Mouse (Mus musculus) v-Abl transformed pro-B cells (cell line): ENCODE data around the gene Tmem183a.

Source experiments
- in situ Hi-C, 2 experiments: fragments of 400-800 bp; cut with MboI; formaldehyde crosslinking; loops; one replicate each; pipeline ENCODE4 v1.15.1; 2025; ENCODE audit not compliant: unreplicated experiment in 2 of 2

The Tmem183a gene

DNA sequence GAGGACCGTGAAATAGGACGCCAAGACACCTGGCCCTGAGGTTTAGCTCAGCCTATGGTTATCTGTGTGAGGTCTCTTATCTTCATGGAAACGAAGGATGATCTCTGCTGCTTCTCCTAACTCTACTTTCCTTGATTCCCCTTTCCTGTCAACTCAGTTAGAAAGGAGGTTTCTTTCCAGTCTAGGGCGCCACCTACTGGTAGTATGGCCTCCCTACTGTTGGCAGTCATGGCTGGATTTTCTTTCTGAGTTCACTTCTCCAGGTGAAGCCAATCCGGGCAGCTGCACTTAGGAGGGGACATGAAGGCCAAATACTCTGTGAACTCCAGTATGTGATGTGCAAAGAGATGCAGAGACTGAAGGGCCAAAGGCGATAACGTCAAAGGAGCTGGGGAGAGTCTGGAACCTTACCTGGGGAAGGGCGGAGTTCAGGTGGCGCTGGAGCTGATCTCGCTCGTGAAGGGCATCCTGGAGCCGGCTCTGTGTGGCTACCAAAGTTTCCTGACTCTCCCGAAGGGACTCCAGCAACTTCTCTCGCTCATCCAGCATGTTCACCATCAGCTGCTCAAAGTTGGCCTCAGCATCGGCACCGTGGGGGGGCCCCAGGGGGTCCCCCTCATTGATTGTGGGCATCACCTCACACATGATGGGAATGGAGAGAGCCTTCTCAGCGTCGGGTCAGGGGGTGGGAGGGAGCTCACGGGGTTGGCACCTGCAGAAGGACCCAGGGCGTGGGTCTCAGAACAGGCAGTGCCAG lies 29.7 kb downstream of the Tmem183a start:
- in situ Hi-C loops: loop anchor here (5.0 kb wide), 1 partner anchor 180 kb away; no protein-coding TSS in a partner anchor

DNA sequence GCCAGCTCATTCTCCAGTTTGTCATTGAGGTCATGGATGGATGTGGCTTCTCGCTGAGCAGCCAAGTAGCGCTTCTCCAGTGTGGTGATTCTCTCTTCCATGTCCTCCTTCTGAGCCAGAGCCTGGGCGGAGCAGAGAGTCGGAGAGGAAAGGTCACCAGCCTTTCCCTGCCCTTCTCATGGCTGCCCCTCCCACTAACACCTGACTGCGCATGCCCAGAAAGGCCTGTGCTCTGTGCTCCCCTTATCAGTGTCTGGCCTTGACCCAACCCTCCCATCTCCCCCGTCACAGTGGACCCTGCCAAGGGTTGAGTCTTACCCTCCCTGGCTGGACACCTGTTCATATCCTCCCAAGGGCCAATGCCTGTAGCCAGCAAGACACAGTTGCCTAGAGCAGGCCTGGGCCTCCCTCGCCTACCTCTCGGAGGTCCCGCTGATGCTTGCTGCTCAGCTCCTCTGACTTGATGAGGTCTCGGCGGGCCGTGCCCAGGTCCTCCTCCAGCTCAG lies 34.9 kb downstream of the Tmem183a start:
- in situ Hi-C loops: no loop called here

DNA sequence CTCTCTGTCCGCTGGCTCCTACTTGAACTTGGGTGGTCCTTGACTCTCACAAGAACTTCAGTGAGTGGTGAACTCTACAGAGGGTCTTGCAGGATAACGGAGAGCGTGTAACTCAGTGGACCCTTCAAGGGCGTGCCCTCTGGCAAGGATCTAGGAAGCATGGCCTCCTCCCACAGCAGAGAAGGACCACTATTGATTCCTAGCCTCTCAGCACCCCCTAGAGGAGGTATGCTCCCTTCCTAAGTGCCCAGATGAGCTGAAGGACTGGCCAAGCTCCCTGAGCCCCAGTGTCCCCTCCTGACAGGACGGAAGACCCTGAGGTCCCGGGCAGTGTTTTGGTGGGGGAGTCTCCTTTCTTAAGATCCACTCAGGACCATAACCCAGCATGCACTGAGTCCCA lies 39.2 kb downstream of the Tmem183a start:
- in situ Hi-C loops: loop anchor here in 1 of 2 experiments (25.0 kb wide), 1 partner anchor 285 kb away; the partner anchor contains the start of gene Fmod

DNA sequence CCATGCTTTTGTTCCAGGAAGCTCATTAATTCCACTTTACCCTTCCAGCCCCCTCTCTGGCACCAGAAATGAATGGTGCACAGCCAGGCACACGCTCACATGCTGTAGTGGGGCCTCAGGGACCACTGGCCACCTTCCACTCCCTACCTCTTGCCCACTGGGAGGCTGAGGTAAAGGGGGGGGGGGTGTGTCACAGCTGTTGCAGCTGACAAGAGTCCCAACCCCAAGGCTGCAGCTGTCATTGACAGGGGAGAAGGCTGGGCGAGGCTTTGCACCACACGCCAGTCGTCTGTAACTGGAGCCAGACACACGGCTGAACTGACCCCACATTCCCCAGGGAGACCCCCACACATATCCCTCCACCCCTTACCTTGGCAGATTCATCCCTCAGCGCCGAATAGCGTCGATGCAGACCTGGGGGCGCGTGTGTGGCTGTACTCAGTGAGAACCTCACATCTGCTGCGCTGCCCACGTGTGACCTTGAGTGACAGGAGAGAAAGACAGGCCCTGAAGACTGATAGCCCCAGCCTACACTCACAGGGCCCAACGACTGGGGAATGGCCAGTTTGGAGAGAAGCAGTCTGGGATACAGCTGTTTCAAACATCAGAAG lies 41.0 kb downstream of the Tmem183a start:
- in situ Hi-C loops: loop anchor here in 1 of 2 experiments (25.0 kb wide), 1 partner anchor 283 kb away; the partner anchor contains the start of gene Fmod

DNA sequence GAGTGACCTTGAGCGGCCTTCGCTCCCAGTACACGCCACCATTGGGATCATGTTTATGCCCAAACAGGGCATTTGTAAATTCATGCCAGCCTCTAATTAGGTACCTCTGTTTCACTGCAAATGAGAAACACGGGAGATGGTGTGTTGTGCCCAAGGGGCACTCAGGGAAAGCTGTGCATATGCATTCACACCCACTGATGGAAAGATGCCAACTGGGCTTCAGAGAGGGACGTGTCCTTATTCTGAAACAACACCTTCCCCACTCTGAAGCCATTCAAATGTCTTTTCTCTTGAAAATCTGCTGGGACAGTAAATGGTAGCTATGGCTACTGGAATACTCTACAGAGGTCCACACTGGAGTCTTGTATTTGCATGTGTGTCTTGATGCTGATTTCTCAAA lies 43.5 kb downstream of the Tmem183a start:
- in situ Hi-C loops: loop anchor here in 1 of 2 experiments (25.0 kb wide), 1 partner anchor 281 kb away; the partner anchor contains the start of gene Fmod

DNA sequence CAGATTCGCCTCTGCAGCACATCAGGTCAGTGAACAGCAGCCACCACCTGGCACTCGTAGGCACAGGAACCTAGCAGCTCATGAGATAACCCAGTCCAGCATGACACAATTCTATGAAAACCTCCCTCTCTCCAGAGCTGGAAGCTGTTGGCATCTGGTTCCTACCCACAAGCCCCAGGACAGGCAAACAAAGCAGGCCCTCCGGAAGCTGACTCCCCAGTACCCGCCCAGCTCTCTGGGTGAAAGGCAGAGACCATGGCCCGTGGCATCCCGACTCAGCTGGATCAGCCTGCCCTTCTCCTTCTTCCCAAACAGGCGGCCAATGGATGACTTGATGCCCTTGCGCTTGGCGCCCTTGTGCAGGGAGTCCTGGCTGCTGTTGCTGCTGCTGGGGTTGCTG lies 45.4 kb downstream of the Tmem183a start:
- in situ Hi-C loops: loop anchor here in 1 of 2 experiments (25.0 kb wide), 1 partner anchor 279 kb away; the partner anchor contains the start of gene Fmod

DNA sequence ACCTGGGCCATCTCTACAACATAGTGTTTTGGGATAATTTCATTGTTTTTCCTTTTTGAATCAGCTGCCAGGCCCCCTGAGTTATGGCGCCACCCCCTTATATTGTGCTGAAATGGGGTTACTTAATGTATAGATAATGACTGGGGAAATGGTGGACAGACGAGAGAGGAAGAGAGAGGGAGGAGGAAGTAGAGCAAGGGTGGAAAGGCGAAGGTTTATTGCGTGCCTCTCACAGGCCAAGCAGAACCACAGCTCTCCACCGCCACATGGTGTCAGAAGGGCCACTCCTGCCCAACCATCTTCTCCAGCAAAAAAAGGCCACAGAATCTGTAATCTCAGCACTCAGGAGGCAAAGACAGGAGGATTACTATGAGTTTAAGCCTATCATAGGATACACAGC lies 46.6 kb downstream of the Tmem183a start:
- in situ Hi-C loops: loop anchor here in 1 of 2 experiments (25.0 kb wide), 1 partner anchor 278 kb away; the partner anchor contains the start of gene Fmod

DNA sequence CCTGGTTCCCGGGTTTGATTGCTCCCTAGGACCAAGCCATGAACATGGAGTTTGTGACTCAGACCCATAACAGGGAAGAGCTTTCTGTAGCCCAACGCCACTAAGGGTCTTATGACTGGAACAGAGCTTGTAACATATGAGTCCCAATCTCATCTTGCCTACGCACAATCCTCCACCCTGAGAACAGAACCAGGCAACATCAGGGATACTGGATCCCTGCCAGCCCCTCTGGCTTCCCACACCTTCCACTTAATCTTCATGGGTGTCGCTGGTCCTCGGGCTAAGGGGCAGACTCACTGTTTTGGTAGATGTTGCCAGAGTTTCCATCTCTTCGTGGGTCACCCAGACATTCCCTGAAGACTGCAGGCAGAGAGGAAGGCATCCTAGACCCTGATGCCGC lies 50.0 kb downstream of the Tmem183a start:
- in situ Hi-C loops: loop anchor here in 1 of 2 experiments (25.0 kb wide), 1 partner anchor 274 kb away; the partner anchor contains the start of gene Fmod

DNA sequence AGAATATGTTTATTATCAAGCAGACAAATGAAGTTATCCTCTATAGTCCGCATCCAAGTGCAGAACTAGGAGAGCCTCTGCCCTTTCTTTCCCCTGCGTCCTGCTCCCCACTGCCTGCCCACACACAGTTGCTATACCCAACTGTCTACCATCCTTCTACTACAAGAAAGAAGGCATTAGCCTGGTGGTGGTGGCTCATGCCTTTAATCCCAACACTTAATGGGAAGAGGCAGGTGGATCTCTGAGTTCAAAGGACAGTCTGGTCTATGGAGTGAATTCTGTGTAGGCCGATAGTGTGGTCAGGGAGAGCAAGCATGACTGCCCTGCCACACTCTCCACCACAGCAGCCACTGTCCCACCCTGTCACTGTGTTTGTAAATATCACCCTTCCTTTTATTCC lies 51.0 kb downstream of the Tmem183a start:
- in situ Hi-C loops: loop anchor here in 1 of 2 experiments (25.0 kb wide), 1 partner anchor 273 kb away; the partner anchor contains the start of gene Fmod

DNA sequence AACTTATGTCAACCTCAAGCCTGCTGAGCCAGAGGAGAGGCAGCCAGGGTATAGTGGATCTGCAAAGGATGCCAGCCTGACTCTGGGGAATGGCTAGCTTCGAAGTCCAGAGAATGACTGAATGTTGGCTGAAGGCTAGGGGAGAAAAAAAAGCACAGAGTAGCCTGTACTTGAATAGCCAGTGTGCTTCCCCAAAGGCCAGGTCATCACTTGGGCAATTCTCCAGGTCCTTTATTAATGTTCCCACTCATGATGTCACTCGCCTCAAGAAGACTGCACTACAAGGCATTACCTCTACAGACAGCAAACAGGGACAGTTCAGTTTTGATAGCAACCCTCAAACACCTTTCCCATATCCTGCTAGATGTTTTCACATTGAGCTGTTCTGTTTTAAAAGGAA lies 51.5 kb downstream of the Tmem183a start:
- in situ Hi-C loops: loop anchor here in 1 of 2 experiments (25.0 kb wide), 1 partner anchor 273 kb away; the partner anchor contains the start of gene Fmod

DNA sequence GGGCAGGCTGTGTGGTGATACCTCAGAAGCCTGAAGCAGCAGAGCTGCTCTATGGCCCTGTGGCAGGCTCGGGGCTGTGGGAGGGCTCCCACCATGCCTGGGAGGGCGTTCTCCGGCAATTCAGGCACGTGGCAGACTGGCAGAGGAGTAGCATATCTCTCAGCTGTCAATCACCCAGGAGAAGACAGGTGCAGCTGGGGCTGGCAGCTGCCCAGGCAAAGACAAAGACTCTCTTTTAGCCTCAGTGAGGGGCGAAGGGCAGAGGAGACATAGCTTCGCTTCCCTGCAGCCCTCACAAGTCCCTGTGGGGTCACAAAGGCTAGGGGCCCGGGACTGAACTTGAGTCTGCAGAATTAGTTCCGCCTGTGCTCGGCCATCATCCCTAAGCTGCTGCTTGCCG lies 54.4 kb downstream of the Tmem183a start:
- in situ Hi-C loops: loop anchor here in 1 of 2 experiments (10.0 to 25.0 kb wide), 2 partner anchors 113 to 270 kb away; partner anchors contain the start of genes Fmod and Mybph

DNA sequence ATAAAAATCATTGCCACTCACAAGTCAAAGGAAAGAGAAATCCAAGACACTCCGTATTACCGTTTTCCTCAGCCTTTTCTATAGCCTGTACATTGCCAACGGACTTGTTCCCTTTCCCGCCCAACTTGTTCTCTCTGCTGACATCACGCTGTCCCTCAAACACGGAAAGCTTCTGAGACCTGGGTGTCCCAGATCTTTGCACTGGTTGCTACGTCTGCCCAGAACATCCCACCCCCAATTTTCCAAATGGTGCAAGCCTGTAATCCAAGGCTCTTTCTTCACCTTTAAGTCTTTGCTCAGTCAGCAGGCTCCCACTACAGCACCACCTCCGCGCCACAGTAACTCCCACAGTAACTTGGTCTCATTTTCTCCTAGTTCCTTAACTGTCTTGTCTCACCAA lies 56.8 kb downstream of the Tmem183a start:
- in situ Hi-C loops: loop anchor here in 1 of 2 experiments (10.0 to 25.0 kb wide), 2 partner anchors 110 to 268 kb away; partner anchors contain the start of genes Fmod and Mybph

DNA sequence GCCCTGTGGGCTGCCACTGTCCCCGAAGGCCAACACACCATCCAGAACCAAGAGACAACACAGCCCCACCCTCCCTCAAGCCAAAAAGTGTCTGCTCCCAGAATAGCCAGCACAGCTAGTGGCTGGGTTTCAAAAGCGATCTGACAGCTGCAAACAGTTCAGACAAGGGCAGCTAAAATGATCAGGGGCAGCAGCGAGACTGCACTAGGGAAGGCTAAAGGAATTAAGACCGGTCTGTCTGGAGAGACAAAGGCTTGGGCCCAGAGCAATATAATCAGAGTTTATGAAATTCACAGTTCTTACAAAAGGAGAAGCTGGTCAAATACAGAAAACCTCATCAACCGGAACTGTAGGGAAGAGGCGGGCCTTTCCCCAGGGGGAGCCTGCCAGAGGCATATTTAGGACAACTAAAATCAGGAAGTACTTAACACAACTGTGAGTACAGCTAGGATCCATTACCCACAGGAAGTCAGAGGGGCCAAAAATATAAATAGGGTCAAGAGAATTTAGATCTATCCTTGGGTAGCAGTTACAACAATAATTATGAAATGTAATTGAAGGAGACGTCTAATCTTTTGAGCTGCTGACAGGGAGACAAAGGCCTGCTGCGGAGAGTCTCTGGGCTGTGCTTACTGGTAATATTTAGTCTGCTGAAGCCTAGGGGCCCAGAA lies 59.1 kb downstream of the Tmem183a start:
- in situ Hi-C loops: loop anchor here in 1 of 2 experiments (10.0 to 25.0 kb wide), 2 partner anchors 108 to 265 kb away; partner anchors contain the start of genes Fmod and Mybph

DNA sequence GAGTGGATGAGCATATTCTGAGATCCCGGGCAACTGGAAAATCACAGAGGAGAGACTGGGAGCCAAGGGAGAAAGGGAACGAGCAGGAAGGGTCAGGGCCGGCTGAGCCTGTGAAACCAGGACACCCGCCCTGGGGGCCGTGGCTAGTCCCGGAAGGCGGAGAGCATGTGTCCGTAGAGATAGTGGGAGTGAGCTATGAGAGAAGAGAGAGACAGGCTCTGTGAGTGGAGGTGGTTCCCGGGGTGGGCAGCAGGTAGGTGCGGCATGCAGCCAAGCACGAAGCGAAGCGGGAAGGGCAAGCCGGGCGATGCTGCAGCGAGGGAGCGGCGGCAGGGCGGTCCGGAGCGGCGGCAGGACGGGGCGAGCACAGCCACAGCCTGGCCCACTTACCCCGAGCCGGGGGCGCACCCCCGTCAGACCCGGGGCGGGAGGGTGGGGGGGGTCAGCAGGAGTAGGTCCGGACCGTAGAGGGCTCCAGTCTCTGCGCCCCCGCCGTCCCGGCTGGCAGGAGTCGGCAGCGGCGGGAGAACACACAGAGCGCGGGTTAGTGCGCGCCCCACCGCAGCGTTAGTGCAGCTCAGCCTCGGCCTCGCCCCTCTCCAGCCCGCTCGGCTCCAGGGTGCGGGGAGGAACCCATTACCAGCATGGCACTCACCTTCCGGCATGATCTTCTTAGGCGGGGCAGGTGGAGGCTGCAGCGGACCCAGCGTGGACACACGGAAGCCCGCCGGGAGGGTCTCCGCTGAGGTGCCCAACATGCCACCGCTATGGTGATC lies 63.0 kb downstream of the Tmem183a start:
- in situ Hi-C loops: no loop called here

DNA sequence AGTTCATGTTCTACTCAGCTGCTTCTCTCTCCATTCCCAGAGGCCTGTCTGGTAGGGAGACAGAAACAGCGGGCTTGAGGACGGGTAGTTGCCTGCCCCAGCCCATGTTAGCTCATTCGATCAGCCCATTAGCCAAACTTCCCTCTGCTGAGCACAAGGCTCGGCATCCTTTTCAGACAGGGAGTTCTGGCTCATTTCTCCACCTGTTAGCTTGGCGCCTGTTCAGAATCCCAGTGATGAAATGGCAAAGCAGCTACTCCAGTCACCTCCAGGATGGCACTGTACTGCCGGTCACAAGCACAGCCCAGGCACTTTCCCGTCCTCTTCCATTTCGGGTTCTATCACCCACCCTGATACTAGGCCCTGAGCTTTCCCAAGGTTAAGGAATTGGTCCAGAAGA lies 64.5 kb downstream of the Tmem183a start:
- in situ Hi-C loops: no loop called here
